Mouse (Mus musculus): ENCODE measurements around the gene Tubb5.

Tubb5 gene

GRCm38 (mm10) chr17:35860831-35861197 lies 22.7 kb upstream of the Tubb5 start:
- no peak for DNase-seq (ENCODE audit: low spot score in 2 of 2)

GRCm38 (mm10) chr17:35859835-35860234 lies 21.7 kb upstream of the Tubb5 start:
- no peak for DNase-seq (ENCODE audit: low spot score in 2 of 2)

GRCm38 (mm10) chr17:35859371-35859770 lies 21.3 kb upstream of the Tubb5 start:
- DNase-seq (ENCODE audit: low spot score in 2 of 2) = no peak

GRCm38 (mm10) chr17:35850974-35851373 lies 12.9 kb upstream of the Tubb5 start:
- DNase-seq (ENCODE audit: low spot score in 2 of 2) = no peak

GRCm38 (mm10) chr17:35848112-35848511 lies 10.0 kb upstream of the Tubb5 start:
- no peak for DNase-seq (ENCODE audit: low spot score in 2 of 2)

GRCm38 (mm10) chr17:35843514-35843913 lies 5.4 kb upstream of the Tubb5 start:
- DNase-seq (ENCODE audit: low spot score in 2 of 2) = no peak

- DNase-seq (ENCODE audit: low spot score in 2 of 2) = peak; percentile 48 to 70
Observed at GRCm38 (mm10) chr17:35842006-35842405, 3.9 kb upstream of the Tubb5 start.

- peak; percentile 98 to 99 for DNase-seq (ENCODE audit: low spot score in 2 of 2)
Observed at GRCm38 (mm10) chr17:35841076-35841950, 3.2 kb upstream of the Tubb5 start, which contains the start of gene Mdc1. Mdc1 (plus strand) TSS chr17:35841515.

- DNase-seq (ENCODE audit: low spot score in 2 of 2) = no peak
Observed at GRCm38 (mm10) chr17:35840561-35840960, 2.5 kb upstream of the Tubb5 start.

- DNase-seq (ENCODE audit: low spot score in 2 of 2) = peak in 1 of 2 experiments; percentile 61
Observed at GRCm38 (mm10) chr17:35839002-35839401, 896 bp upstream of the Tubb5 start.

- DNase-seq (ENCODE audit: low spot score in 2 of 2) = no peak
Observed at GRCm38 (mm10) chr17:35838570-35838969, 464 bp upstream of the Tubb5 start.

GRCm38 (mm10) chr17:35837487-35837886 lies 619 bp downstream of the Tubb5 start:
- peak; percentile 54 to 80 for DNase-seq (ENCODE audit: low spot score in 2 of 2)

- peak; percentile 90 to 93 for DNase-seq (ENCODE audit: low spot score in 2 of 2)
Observed at GRCm38 (mm10) chr17:35836991-35837422, 1.1 kb downstream of the Tubb5 start.

- DNase-seq (ENCODE audit: low spot score in 2 of 2) = peak; percentile 83 to 92
Observed at GRCm38 (mm10) chr17:35836178-35836965, 1.7 kb downstream of the Tubb5 start.

GRCm38 (mm10) chr17:35835424-35836140 lies 2.5 kb downstream of the Tubb5 start:
- DNase-seq (ENCODE audit: low spot score in 2 of 2) = peak in 1 of 2 experiments; percentile 67

- DNase-seq (ENCODE audit: low spot score in 2 of 2) = peak in 1 of 2 experiments; percentile 65
Observed at GRCm38 (mm10) chr17:35834696-35835422, 3.2 kb downstream of the Tubb5 start.

GRCm38 (mm10) chr17:35833894-35834293 lies 4.2 kb downstream of the Tubb5 start:
- no peak for DNase-seq (ENCODE audit: low spot score in 2 of 2)

GRCm38 (mm10) chr17:35833239-35833751 lies 4.8 kb downstream of the Tubb5 start:
- peak in 1 of 2 experiments; percentile 68 for DNase-seq (ENCODE audit: low spot score in 2 of 2)

GRCm38 (mm10) chr17:35832400-35833238 lies 5.5 kb downstream of the Tubb5 start:
- no peak for DNase-seq (ENCODE audit: low spot score in 2 of 2)

- DNase-seq (ENCODE audit: low spot score in 2 of 2) = peak; percentile 91 to 97
Observed at GRCm38 (mm10) chr17:35829737-35830136, 8.4 kb downstream of the Tubb5 start.

Measured in spleen, postnatal 4 days (tissue).